Mouse (Mus musculus) midbrain, embryonic 11.5 days (tissue): ENCODE measurements at regions not wholly inside any gene's neighbourhood (a gene's known extent, or its start where the extent isn't known, plus 50 kb on each side); places are given as distances from the start of the nearest gene placed in this dataset.

Experiments used
- ATAC-seq: fragments of 200-750 bp; cut with Nextera tagmentation; 2 replicates; pipeline ENCODE4 v1.8.0; 2017; ENCODE audit warnings: moderate TSS enrichment, moderate library complexity; ENCODE audit not compliant: low FRiP score
- DNase-seq: peaks from one replicate; pipeline ENCODE4 v3.0.0; 2015; ENCODE audit warnings: low spot score; ENCODE audit errors: missing footprints
- H3K27ac ChIP-seq: fragments of 300-500 bp; sonication (generic); 2 replicates; pipeline ENCODE4 v1.5.1; 2014; ENCODE audit warnings: low read depth, low read length
- H3K27me3 ChIP-seq: fragments of 300-500 bp; sonication (generic); 2 replicates; pipeline ENCODE4 v1.6.1; 2014; ENCODE audit warnings: mild to moderate bottlenecking, low read length, moderate library complexity, mixed read lengths; ENCODE audit not compliant: control insufficient read depth, insufficient read depth
- H3K36me3 ChIP-seq: fragments of 300-500 bp; sonication (generic); 2 replicates; pipeline ENCODE4 v1.6.1; 2014; ENCODE audit warnings: mild to moderate bottlenecking, low read length, moderate library complexity, mixed read lengths; ENCODE audit not compliant: control insufficient read depth, insufficient read depth
- H3K4me1 ChIP-seq: fragments of 300-500 bp; sonication (generic); 2 replicates; pipeline ENCODE4 v1.6.1; 2014; ENCODE audit warnings: low read length; ENCODE audit not compliant: control insufficient read depth, insufficient read depth
- H3K4me2 ChIP-seq: fragments of 300-500 bp; sonication (generic); 2 replicates; pipeline ENCODE4 v1.6.1; 2014; ENCODE audit warnings: mild to moderate bottlenecking, moderate library complexity
- H3K4me3 ChIP-seq: fragments of 300-500 bp; sonication (generic); 2 replicates; pipeline ENCODE4 v1.5.1; 2014; ENCODE audit warnings: low read depth, low read length
- H3K9ac ChIP-seq: fragments of 300-500 bp; sonication (generic); 2 replicates; pipeline ENCODE4 v1.6.1; 2014; ENCODE audit warnings: low read length
- H3K9me3 ChIP-seq: fragments of 300-500 bp; sonication (generic); 2 replicates; pipeline ENCODE4 v1.6.1; 2016; ENCODE audit warnings: low read length; ENCODE audit not compliant: control insufficient read depth
- WGBS: fragments of 180-500 bp; shearing (Covaris S2); extraction: QIAGEN DNeasy Blood & Tissue Kit; methylation state at CpG from one replicate; pipeline ENCODE4 v1.1.7; 2014; 5-methylcytosine and 5-hydroxymethylcytosine counted together

DNA sequence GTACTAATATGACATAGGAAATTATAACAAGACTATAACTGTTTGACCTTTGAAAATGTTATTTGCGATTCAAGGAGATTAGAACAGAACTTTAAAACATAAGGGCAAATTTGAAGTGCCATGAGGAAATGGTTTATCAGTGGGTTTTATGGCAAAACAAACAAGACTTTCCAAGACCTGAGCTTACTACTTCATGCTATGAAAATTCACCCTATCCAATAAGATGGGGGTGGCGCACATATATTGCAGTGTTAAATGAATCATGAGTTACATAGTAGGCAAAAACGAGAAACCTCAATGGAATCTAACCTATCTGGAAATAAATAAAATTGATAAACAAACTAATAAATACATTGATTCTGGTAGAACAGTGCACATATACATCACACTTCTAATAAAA lies 2804.3 kb downstream of the Poteg start:
- no peaks in the 10 kb centered on the region for H3K4me1 ChIP-seq
- no peak for ATAC-seq
- H3K27me3 ChIP-seq, result no peaks in the 10 kb centered on the region

DNA sequence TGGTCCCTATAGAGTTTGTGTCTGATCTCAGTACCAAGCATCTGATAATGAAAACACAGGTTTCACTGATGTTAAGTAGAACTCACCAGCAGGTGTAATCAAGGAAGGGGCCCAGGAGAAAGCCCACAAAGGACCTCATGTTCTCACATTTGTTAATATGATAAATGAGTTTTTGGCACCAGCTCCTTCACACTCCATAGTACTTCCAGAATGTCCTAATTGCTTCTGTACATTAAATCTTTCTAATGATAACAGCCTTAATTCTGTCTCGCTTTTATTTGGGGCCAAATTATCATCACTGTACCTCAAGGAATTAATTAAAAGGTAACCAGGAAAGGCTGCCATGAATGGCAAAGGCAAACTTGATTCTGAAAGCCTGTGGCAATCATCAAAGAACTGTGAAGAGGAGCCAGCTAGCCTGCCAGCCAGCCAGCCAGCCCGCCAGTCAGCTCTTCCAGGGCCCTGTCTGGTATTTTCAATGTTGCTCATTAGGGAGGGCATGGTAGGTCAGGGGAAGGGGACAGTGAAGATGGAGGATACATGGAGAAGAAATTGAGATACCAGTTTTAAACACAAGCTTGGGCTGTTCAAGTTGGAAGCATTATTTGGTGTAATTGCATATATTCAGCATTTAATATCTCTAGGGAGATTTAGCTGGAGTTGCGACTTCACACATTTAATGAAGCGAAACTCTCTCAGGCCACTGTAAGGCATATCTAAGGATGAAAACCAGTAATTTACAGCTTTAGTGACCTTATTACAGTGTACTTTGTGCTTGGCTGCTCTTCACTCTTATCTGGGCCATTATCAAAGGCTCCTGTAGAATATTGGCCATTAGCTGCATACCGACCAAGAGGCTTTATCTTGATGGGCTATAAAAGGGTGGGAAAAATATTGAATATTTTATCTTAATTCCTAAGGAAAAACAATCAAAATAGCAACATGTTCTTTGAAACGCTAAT lies 2822.8 kb downstream of the Poteg start:
- no peaks in the 10 kb centered on the region for H3K4me1 ChIP-seq
- H3K9ac ChIP-seq, result no peak overlapping the region
- H3K9me3 ChIP-seq, result no peaks in the 10 kb centered on the region
- no peak overlapping the region for H3K4me2 ChIP-seq
- H3K4me3 ChIP-seq, result no peak overlapping the region
- H3K36me3 ChIP-seq, result no peaks in the 10 kb centered on the region
- no peak for DNase-seq
- 87% methylated on average over 6 of the region's 6 CpGs for WGBS
- H3K27me3 ChIP-seq, result no peaks in the 10 kb centered on the region
- no peak overlapping the region for H3K27ac ChIP-seq
- no peak for ATAC-seq

More for the DNA sequence above, 2804.3 kb downstream of the Poteg start:
- DNase-seq, result no peak
- WGBS, result 89% methylated on average over 3 of the region's 3 CpGs
- H3K4me2 ChIP-seq, result no peak overlapping the region
- H3K9me3 ChIP-seq, result no peaks in the 10 kb centered on the region
- H3K27ac ChIP-seq, result no peak overlapping the region
- no peak overlapping the region for H3K9ac ChIP-seq
- no peak overlapping the region for H3K4me3 ChIP-seq
- H3K36me3 ChIP-seq, result no peaks in the 10 kb centered on the region

GRCm38 (mm10) chr8:30289169-30289568 lies 2841.7 kb downstream of the Poteg start:
- H3K4me3 ChIP-seq, result no peak overlapping the region
- H3K9ac ChIP-seq, result no peak overlapping the region
- H3K4me2 ChIP-seq, result no peak overlapping the region
- 28% methylated on average over 4 of the region's 4 CpGs for WGBS
- ATAC-seq (peak; percentile 50; the same call in 1 of the 2 replicates), DNase-seq (no peak)
- H3K27me3 ChIP-seq, result no peaks in the 10 kb centered on the region
- no peaks in the 10 kb centered on the region for H3K9me3 ChIP-seq
- no peak overlapping the region for H3K27ac ChIP-seq
- no peaks in the 10 kb centered on the region for H3K36me3 ChIP-seq
- peaks cover 5% of the 10 kb centered on the region; the same call in 1 of the 2 replicates for H3K4me1 ChIP-seq

GRCm38 (mm10) chr8:30331201-30331600 lies 2883.7 kb downstream of the Poteg start:
- no peaks in the 10 kb centered on the region for H3K27me3 ChIP-seq
- no peak overlapping the region for H3K27ac ChIP-seq
- no peak overlapping the region for H3K4me3 ChIP-seq
- ATAC-seq (no peak), DNase-seq (no peak)
- H3K4me1 ChIP-seq, result no peaks in the 10 kb centered on the region
- H3K36me3 ChIP-seq, result no peaks in the 10 kb centered on the region
- H3K9me3 ChIP-seq, result no peaks in the 10 kb centered on the region
- no peak overlapping the region for H3K9ac ChIP-seq
- H3K4me2 ChIP-seq, result no peak overlapping the region

- no peaks in the 10 kb centered on the region for H3K36me3 ChIP-seq
- no peaks in the 10 kb centered on the region for H3K4me1 ChIP-seq
- 74% methylated on average over 3 of the region's 3 CpGs for WGBS
- peak; percentile 57; the same call in 1 of the 2 replicates for ATAC-seq
- no peak overlapping the region for H3K4me2 ChIP-seq
- no peak overlapping the region for H3K4me3 ChIP-seq
- H3K27me3 ChIP-seq, result no peaks in the 10 kb centered on the region
- no peak for DNase-seq
- no peak overlapping the region for H3K27ac ChIP-seq
- no peaks in the 10 kb centered on the region for H3K9me3 ChIP-seq
- no peak overlapping the region for H3K9ac ChIP-seq
These were observed 2885.9 kb downstream of the Poteg start for GRCm38 (mm10) chr8:30333352-30333751.

- Histone ChIP-seq H3K4me3 (no peak overlapping the region), H3K9ac (no peak overlapping the region), H3K4me2 (no peak overlapping the region), H3K9me3 (no peaks in the 10 kb centered on the region), H3K27me3 (no peaks in the 10 kb centered on the region), H3K36me3 (no peaks in the 10 kb centered on the region), H3K4me1 (no peaks in the 10 kb centered on the region), H3K27ac (no peak overlapping the region)
- no peak for DNase-seq
- ATAC-seq, result no peak
- 82% methylated on average over 1 of the region's 1 CpGs for WGBS
These were observed 2912.0 kb downstream of the Poteg start for GRCm38 (mm10) chr8:30359464-30359863.

DNA sequence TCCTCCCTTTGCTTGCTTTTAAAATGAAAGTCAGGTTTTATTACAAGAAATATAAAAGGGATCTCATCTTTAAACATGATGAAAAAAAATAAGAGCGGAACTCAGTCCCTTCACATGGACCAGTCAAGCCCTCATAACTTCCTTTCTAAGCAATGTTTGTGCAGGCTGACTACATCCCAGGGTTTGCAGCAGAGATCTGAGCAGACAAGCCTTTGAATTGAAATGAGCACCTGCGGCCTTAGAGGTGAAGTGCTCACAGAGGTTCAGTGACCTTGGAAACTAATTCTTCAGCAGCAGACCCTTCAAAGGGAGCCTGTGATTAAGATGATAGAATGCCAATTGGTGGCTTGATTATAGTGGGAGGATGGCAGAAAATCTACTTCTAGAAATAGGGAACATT lies 2918.3 kb downstream of the Poteg start:
- Histone ChIP-seq H3K9me3 (no peaks in the 10 kb centered on the region), H3K27ac (no peak overlapping the region), H3K9ac (no peak overlapping the region), H3K27me3 (no peaks in the 10 kb centered on the region), H3K4me1 (no peaks in the 10 kb centered on the region), H3K4me3 (no peak overlapping the region), H3K36me3 (no peaks in the 10 kb centered on the region), H3K4me2 (no peak overlapping the region)
- ATAC-seq (peak; percentile 61; the same call in 1 of the 2 replicates), DNase-seq (no peak)
- 70% methylated on average over 2 of the region's 2 CpGs for WGBS

- no peak for DNase-seq
- Histone ChIP-seq H3K4me3 (no peak overlapping the region), H3K27ac (no peak overlapping the region), H3K9ac (no peak overlapping the region), H3K27me3 (no peaks in the 10 kb centered on the region), H3K36me3 (no peaks in the 10 kb centered on the region), H3K4me1 (no peaks in the 10 kb centered on the region), H3K9me3 (no peaks in the 10 kb centered on the region), H3K4me2 (no peak overlapping the region)
- 79% methylated on average over 2 of the region's 2 CpGs for WGBS
- ATAC-seq, result no peak
These were observed 2944.5 kb downstream of the Poteg start for GRCm38 (mm10) chr8:30391936-30392335.

GRCm38 (mm10) chr8:30439423-30439822 lies 2989.1 kb upstream of the 5930422O12Rik start:
- no peak for ATAC-seq
- Histone ChIP-seq H3K27me3 (no peaks in the 10 kb centered on the region), H3K4me3 (no peak overlapping the region), H3K4me2 (no peak overlapping the region), H3K9ac (no peak overlapping the region), H3K27ac (no peak overlapping the region), H3K4me1 (no peaks in the 10 kb centered on the region), H3K36me3 (no peaks in the 10 kb centered on the region), H3K9me3 (no peaks in the 10 kb centered on the region)
- DNase-seq, result no peak
- 84% methylated on average over 2 of the region's 2 CpGs for WGBS
